Mouse (Mus musculus) heart, embryonic 14.5 days (tissue): ENCODE measurements around the gene Shc2. TPM values are rescaled to one million over a fixed set of nuclear protein-coding genes. Genes with fewer than 3 reads are reported as not detected.
A peak's percentile ranks its signal among the peaks of the same experiment; 100 is the strongest.

Source experiments
- ATAC-seq: fragments of 200-750 bp; cut with Nextera tagmentation; 2 replicates; pipeline ENCODE4 v1.8.0; 2017; ENCODE audit warnings: low read depth, moderate TSS enrichment; ENCODE audit not compliant: insufficient number of reproducible peaks, insufficient read depth, low FRiP score
- H3K27ac ChIP-seq, 2 experiments: fragments of 200-500 bp in 1 of 2; fragments of 300-500 bp in 1 of 2; sonication (generic) in 1 of 2; replicated peaks in 1 of 2; 2 replicates each; pipeline ENCODE4 v1.5.1; 2012 to 2014; ENCODE audit warnings: low read depth in 2 of 2, low read length in 2 of 2, control low read depth in 1 of 2, mild to moderate bottlenecking in 1 of 2, mixed read lengths in 1 of 2; ENCODE audit not compliant: control insufficient read depth in 1 of 2, insufficient read depth in 1 of 2
- H3K27me3 ChIP-seq: fragments of 300-500 bp; sonication (generic); 2 replicates; pipeline ENCODE4 v1.6.1; 2014; ENCODE audit warnings: mild to moderate bottlenecking, low read length, control low read depth; ENCODE audit not compliant: control insufficient read depth, insufficient read depth
- H3K36me3 ChIP-seq: fragments of 300-500 bp; sonication (generic); 2 replicates; pipeline ENCODE4 v1.6.1; 2014; ENCODE audit warnings: mild to moderate bottlenecking, control low read depth, low read length, mixed read lengths; ENCODE audit not compliant: control insufficient read depth, insufficient read depth
- H3K4me1 ChIP-seq, 2 experiments: fragments of 200-500 bp in 1 of 2; fragments of 300-500 bp in 1 of 2; sonication (generic) in 1 of 2; 2 replicates each; pipeline ENCODE4 v1.6.1; 2012 to 2014; ENCODE audit warnings: low read length in 2 of 2, control low read depth in 1 of 2, mixed read lengths in 1 of 2; ENCODE audit not compliant: control insufficient read depth in 2 of 2, insufficient read depth in 2 of 2
- H3K4me2 ChIP-seq: fragments of 300-500 bp; sonication (generic); 2 replicates; pipeline ENCODE4 v1.6.1; 2014; ENCODE audit warnings: mild to moderate bottlenecking, low read length
- H3K4me3 ChIP-seq, 2 experiments: fragments of 200-500 bp in 1 of 2; fragments of 300-500 bp in 1 of 2; sonication (generic) in 1 of 2; 2 replicates each; pipeline ENCODE4 v1.5.1; 2012 to 2014; ENCODE audit warnings: low read length in 2 of 2, mild to moderate bottlenecking in 2 of 2, control low read depth in 1 of 2, low read depth in 1 of 2, moderate library complexity in 1 of 2; ENCODE audit not compliant: control insufficient read depth in 1 of 2, insufficient read depth in 1 of 2
- H3K9ac ChIP-seq: fragments of 300-500 bp; sonication (generic); 2 replicates; pipeline ENCODE4 v1.6.1; 2014; ENCODE audit warnings: mild to moderate bottlenecking, low read length
- H3K9me3 ChIP-seq: fragments of 300-500 bp; sonication (generic); 2 replicates; pipeline ENCODE4 v1.6.1; 2016; ENCODE audit warnings: low read length, control low read depth; ENCODE audit not compliant: control insufficient read depth
- WGBS: fragments of 180-500 bp; shearing (Covaris S2); extraction: QIAGEN DNeasy Blood & Tissue Kit; methylation state at CpG from one replicate; pipeline ENCODE4 v1.1.7; 2014; 5-methylcytosine and 5-hydroxymethylcytosine counted together
- polyA plus RNA-seq: library from polyadenylated mRNA; unstranded; fragments of >200 nt; fragmentation: Nextera tagmentation; extraction: Ambion mirVana; gene quantifications from 2 replicates; pipeline ENCODE4 v1.2.1, GENCODE M21; 2014

The Shc2 gene
- polyA plus RNA-seq: 1.5 and 1.6 TPM in 2 replicates

DNA sequence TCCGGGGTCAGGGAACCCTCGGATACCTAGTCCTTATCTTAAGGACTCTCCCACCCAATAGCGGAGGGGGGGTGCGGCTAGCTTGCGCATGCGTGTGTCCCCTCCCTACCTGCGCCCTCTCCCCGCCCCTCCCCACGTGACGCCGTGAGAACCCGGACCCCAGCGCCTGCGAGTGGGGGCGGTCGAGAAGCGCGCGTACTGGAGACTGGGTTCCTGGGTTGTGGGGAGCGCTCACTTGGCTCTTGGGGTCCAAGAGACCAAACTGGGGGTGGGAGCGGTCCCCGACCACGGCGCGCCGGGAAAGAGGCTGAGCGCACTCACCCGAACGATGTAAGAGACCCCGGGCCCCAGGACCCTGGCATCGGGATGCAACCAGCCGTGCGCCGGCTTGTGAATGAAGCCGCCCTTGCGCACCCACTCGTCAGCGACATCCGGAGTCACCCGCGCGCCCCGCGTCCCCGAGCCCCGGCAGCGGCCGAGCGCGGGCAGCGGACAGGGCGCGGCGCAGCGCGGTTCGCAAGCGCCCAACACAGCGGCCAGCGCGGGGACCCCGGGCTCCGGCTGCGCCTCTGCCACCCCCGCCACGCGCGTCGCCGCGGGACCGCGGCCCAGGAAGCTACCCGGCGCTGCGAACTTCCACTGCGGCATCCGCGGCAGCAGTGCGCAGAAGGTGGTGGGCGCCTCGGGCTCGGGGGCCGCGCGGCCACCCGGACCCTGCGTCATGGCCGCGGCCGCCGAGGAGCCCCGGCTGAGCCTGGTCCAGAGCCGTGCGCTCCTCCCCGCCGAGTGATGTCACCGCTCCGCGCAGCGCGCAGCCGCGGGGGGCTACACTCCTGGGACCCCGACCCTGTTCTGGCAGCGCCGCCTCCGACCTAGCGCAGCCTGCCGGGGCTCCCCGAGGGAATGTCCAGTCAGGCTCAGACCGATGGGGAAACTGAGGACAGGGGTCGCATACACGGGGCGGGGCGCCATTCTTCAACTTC, at the start of gene Shc2:
TSS of gene Shc2 (minus strand) at position 791 of the 983 bp plus-strand sequence.
- Histone ChIP-seq H3K36me3 (no peaks in the 10 kb centered on the region), H3K9me3 (0 out of 2 replicates have a peak, but pooled peaks cover 3% of the 10 kb centered on the region), H3K4me3 (peak within 1 kb of the TSS; percentile 66 to 74), H3K9ac (peak within 1 kb of the TSS; percentile 60), H3K4me1 (peaks cover 0 to 10% of the 10 kb centered on the region in 2 experiments; a peak in 1 of 4 replicates), H3K4me2 (peak within 1 kb of the TSS; percentile 85), H3K27me3 (peaks cover 44% of the 10 kb centered on the region), H3K27ac (no peak within 1 kb of the TSS)
- WGBS: under 1% methylated on average over 114 of the region's 116 CpGs
- peak; percentile 23; the same call in 1 of the 2 replicates for ATAC-seq

GRCm38 (mm10) chr10:79687513-79687912, 49.8 kb upstream of the Shc2 start:
- no peak for ATAC-seq
- peak overlapping the region in 1 of 2 experiments; percentile 86; a peak in 2 of 4 replicates for H3K27ac ChIP-seq

DNA sequence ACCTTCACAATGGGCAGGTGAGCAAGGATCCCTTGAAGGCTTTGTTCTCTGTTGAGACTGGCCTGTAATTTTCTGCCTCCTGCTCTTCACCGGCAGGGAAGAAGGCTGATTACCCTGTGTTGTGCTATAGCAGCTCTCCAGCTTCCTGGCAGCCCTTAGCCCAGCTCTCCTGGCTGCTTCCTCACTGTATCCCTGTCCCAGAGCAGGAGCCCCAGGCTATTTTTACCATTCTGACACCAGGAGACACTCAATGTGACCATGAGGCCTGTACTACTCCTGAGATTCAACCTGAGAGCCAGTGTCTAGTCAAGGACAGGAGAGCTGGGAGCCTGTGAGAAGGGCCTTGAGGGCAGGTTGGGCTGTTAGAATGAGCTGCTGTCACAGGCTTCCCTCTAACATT, 49.0 kb upstream of the Shc2 start:
- Histone ChIP-seq H3K27ac (peak overlapping the region; percentile 85 to 86), H3K4me2 (no peak overlapping the region), H3K4me1 (peaks cover 22 to 32% of the 10 kb centered on the region in 2 experiments), H3K9me3 (no peaks in the 10 kb centered on the region), H3K27me3 (no peaks in the 10 kb centered on the region), H3K9ac (peak overlapping the region; percentile 38), H3K4me3 (no peak overlapping the region), H3K36me3 (peaks cover 63% of the 10 kb centered on the region)
- no peak for ATAC-seq
- 50% methylated on average over 1 of the region's 1 CpGs for WGBS

More at GRCm38 (mm10) chr10:79687513-79687912, 49.8 kb upstream of the Shc2 start:
- H3K36me3 ChIP-seq: peaks cover 63% of the 10 kb centered on the region
- H3K4me2 ChIP-seq: no peak overlapping the region
- 0 out of 2 replicates have a peak, but pooled peaks cover 5% of the 10 kb centered on the region for H3K9me3 ChIP-seq
- H3K9ac ChIP-seq: peak overlapping the region; percentile 38; the same call in 1 of the 2 replicates
- peaks cover 22 to 32% of the 10 kb centered on the region in 2 experiments for H3K4me1 ChIP-seq
- WGBS: 92% methylated on average over 6 of the region's 6 CpGs
- H3K4me3 ChIP-seq: no peak overlapping the region
- no peaks in the 10 kb centered on the region for H3K27me3 ChIP-seq

- no peak for ATAC-seq
- Histone ChIP-seq H3K27ac (peak overlapping the region; percentile 83 to 86), H3K4me2 (no peak overlapping the region), H3K4me3 (no peak overlapping the region), H3K4me1 (peaks cover 24 to 34% of the 10 kb centered on the region in 2 experiments), H3K36me3 (peaks cover 63% of the 10 kb centered on the region), H3K9me3 (no peaks in the 10 kb centered on the region), H3K9ac (peak overlapping the region; percentile 38), H3K27me3 (no peaks in the 10 kb centered on the region)
- 58% methylated on average over 2 of the region's 2 CpGs for WGBS
These were observed 48.5 kb upstream of the Shc2 start for GRCm38 (mm10) chr10:79686219-79686618.

DNA sequence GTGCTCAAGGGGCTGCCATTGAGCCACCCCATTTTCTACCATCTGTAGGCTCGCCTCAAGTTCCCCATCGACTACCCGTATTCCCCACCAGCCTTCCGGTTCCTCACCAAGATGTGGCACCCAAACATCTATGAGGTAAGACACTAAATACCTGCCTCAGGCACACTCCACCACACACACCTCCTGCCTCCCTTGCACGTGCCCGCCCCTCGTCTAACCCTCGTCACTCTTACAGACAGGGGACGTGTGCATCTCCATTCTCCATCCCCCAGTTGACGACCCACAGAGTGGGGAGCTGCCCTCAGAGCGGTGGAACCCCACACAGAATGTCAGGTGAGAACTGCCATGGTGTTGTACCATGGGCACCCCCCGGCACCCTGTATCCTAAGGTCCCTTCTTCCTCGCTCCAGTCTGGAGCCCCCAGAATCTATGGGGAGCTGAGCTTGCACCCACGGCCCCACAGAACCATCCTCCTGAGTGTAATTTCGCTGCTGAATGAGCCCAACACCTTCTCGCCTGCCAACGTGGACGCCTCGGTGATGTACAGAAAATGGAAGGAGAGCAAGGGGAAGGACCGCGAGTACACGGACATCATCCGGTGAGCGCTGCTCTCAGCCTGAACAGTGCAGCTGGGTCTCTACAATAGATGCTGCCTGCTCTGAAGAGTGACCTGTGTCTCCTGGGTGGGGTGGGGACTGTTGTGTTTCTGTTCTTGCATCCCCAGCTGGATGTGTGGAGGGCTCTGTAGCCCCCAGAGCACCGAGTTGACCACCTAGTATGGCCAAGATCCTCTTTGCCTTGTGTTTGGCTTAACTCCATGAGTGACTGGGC, 47.3 kb upstream of the Shc2 start:
- Histone ChIP-seq H3K4me2 (no peak overlapping the region), H3K27ac (peak overlapping the region; percentile 18 to 88; a peak in 1 of 4 replicates), H3K4me3 (no peak overlapping the region), H3K36me3 (peaks cover 63% of the 10 kb centered on the region), H3K9ac (peak overlapping the region; percentile 92), H3K27me3 (no peaks in the 10 kb centered on the region), H3K9me3 (no peaks in the 10 kb centered on the region), H3K4me1 (peaks cover 27 to 39% of the 10 kb centered on the region in 2 experiments)
- no peak for ATAC-seq
- 92% methylated on average over 25 of the region's 25 CpGs for WGBS

DNA sequence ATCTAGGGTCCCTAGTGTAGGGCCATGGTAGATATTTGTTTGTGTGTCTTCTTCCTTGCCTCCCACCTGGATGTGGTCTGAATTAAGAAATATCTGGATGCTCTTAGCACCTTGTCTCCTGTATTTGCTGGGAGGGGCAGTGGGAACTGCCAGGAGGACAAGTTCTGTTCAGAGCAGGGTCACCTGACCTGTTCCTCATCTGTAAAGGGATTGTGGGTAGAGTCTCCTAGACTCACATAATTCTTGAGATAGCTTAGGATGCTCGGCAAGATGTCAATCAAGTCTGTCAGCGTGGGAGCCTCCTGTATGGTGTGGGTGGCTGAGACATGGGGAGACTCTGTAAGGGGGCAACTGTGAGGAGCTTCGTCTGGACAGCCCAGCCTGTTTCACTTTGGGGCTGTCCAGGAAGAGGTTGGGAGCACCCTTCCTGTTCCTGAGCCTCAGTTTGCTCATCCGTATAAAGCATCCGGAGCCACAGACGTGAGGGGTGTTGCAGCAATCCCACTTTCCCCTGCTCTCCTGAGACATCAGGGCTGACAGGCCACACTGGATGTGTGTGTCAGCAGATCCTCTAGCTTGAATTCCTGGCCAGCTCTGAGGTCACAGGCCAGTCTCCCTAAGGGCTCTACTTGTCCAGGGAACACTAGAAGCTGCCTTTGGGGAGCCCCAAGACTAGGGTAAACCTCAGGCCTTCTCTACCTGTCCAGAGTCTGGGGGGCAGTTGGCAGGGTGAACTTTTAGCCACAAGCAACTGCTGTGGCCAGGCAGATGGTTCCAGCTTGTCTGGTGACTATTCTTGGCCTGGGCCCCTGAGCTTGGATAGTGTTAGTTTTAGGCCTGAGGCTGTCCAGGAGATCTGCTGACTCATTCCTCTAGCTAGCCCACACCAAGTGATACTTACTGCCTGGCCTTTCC, 46.3 kb upstream of the Shc2 start:
- Histone ChIP-seq H3K9me3 (no peaks in the 10 kb centered on the region), H3K36me3 (peaks cover 54% of the 10 kb centered on the region), H3K27me3 (no peaks in the 10 kb centered on the region), H3K4me3 (peak overlapping the region in 1 of 2 experiments; percentile 77; a peak in 2 of 4 replicates), H3K9ac (peak overlapping the region; percentile 92), H3K4me2 (peak overlapping the region; percentile 71), H3K27ac (peak overlapping the region; percentile 18 to 88; a peak in 3 of 4 replicates), H3K4me1 (peaks cover 27 to 39% of the 10 kb centered on the region in 2 experiments)
- no peak for ATAC-seq
- 67% methylated on average over 6 of the region's 6 CpGs for WGBS
